Mouse (Mus musculus) embryonic fibroblast, embryonic 13.5 days (primary cell): Measurements from ENCODE around the gene Adamts14. TPM values are rescaled to one million over a fixed set of nuclear protein-coding genes. Genes with fewer than 3 reads are reported as not detected.
A peak's percentile ranks its signal among the peaks of the same experiment; 100 is the strongest.

Source experiments
- H3K27ac ChIP-seq: 2 replicates; pipeline ENCODE4 v1.5.1; 2012; ENCODE audit warnings: low read length, control low read depth, inconsistent platforms; ENCODE audit not compliant: insufficient read depth
- H3K4me1 ChIP-seq: 2 replicates; pipeline ENCODE4 v1.6.1; 2011; ENCODE audit warnings: low read length; ENCODE audit not compliant: control insufficient read depth, insufficient read depth
- H3K4me3 ChIP-seq: 2 replicates; pipeline ENCODE4 v1.5.1; 2011; ENCODE audit warnings: mild to moderate bottlenecking, control low read depth, low read length; ENCODE audit not compliant: insufficient read depth
- CTCF ChIP-seq: IDR thresholded peaks from 2 replicates; pipeline ENCODE4 v1.5.1; 2011; ENCODE audit warnings: mild to moderate bottlenecking, control low read depth, low read length, moderate library complexity, borderline replicate concordance; ENCODE audit not compliant: insufficient read depth
- POLR2A ChIP-seq: IDR thresholded peaks from 2 replicates; pipeline ENCODE4 v1.6.1; 2011; ENCODE audit warnings: low read depth, mild to moderate bottlenecking, control low read depth, low read length, moderate library complexity
- polyA plus RNA-seq: library from polyadenylated mRNA; stranded (reverse); fragments of >200 nt; gene quantifications from 2 replicates; pipeline ENCODE4 v1.2.4, GENCODE M21; 2011; ENCODE audit warnings: low read depth; ENCODE audit not compliant: missing spikeins, insufficient read length

The Adamts14 gene
- polyA plus RNA-seq, 1 experiment, result 8.1 TPM

DNA sequence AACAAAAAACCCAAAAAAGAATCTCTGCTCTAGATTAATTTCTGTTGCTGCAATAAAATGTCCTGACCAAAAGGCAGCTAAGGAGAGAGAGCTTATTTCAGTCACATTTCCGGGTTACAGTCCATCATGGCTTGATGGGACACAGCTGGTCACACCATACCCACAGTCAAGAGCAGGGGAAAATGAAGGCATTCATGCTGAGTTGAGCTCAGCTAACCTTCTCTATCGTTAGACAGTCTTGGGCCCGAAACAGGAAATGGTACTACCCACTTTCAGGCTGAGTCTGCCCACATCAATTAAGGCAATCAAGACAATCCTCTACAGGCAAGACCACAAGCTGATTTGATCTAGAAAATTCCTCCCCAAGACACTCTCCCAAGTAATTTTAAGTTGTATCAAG is 27.8 kb upstream of the Adamts14 start:
- TF ChIP-seq CTCF, result no peak
- TF ChIP-seq POLR2A, result no peak
- no peaks in the 10 kb centered on the region for H3K4me1 ChIP-seq
- no peak overlapping the region for H3K27ac ChIP-seq
- no peak overlapping the region for H3K4me3 ChIP-seq

GRCm38 (mm10) chr10:61297477-61297876 is 24.2 kb upstream of the Adamts14 start, which contains the start of gene Prf1:
TSS of gene Prf1 (plus strand) at chr10:61297833.
- no peak within 1 kb of the TSS for H3K27ac ChIP-seq
- H3K4me3 ChIP-seq, result no peak within 1 kb of the TSS
- TF ChIP-seq CTCF, result no peak
- no peak for TF ChIP-seq POLR2A
- peaks cover 2% of the 10 kb centered on the region; the same call in 1 of the 2 replicates for H3K4me1 ChIP-seq

DNA sequence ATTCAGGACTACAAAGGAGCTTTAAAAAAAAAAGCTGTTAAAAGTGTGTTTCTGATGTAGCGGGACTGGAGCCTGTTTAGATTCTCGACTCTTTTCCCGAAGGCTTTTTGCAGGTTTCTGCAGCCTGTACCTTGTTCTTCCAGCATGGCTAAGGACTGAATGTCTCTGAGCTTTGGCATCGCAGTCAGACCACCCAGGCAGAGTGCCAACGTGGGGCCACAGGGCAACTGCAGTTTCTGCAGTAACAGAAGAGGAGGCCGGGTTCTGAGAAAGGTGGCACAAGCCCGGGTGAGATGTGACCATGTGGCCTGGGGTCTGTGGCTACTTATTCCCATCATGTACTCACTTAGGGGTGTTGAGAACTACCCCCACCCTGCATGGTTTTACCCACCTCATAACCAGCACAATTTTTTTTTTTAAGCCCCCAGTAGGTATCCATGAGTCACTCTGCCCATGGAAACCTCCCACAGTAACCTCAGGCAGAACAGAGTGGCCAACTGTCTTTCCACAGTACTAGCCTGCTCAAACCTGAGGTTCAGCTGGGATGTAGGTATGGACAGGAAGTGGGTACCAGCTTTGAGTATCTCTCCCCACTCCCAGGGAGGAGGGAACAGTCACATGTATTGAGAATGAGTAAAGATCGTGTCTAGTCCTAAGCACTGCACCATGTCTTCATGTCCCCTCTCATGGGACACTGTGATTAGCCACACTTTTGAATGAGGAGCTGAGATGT is 23.6 kb upstream of the Adamts14 start:
- peaks cover 2% of the 10 kb centered on the region; the same call in 1 of the 2 replicates for H3K4me1 ChIP-seq
- TF ChIP-seq POLR2A (no peak), CTCF (no peak)
- H3K27ac ChIP-seq, result no peak overlapping the region
- no peak overlapping the region for H3K4me3 ChIP-seq

GRCm38 (mm10) chr10:61294242-61294641 is 21.0 kb upstream of the Adamts14 start:
- Histone ChIP-seq H3K27ac (no peak overlapping the region), H3K4me3 (no peak overlapping the region), H3K4me1 (peaks cover 2% of the 10 kb centered on the region; the same call in 1 of the 2 replicates)
- TF ChIP-seq POLR2A, result 0 out of 2 replicates have a peak, but pooled peaks have one; percentile 12
- TF ChIP-seq CTCF, result no peak

GRCm38 (mm10) chr10:61290479-61290878 is 17.2 kb upstream of the Adamts14 start:
- Histone ChIP-seq H3K27ac (no peak overlapping the region), H3K4me3 (no peak overlapping the region), H3K4me1 (peaks cover 8% of the 10 kb centered on the region; the same call in 1 of the 2 replicates)
- TF ChIP-seq POLR2A (no peak), CTCF (no peak)

DNA sequence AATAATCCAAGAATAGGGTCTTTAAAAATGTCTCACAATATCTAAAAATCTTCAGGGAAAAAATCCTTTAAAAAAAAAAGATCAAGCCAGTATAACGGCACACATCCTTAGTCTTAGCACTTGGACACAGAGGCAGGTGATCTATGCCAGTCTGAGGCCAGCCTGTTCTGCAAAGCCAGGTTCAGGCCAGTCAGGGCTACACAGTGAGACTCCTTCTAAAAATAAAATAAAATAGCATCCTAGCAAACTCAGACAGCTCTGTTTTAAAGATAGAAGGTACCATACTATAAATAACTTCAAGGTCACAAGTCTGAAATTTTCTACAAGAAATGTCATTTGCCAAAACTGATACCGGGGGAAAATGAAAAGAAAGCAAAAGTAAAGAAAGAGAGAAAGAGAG is 16.8 kb upstream of the Adamts14 start:
- Histone ChIP-seq H3K27ac (no peak overlapping the region), H3K4me1 (peaks cover 8% of the 10 kb centered on the region), H3K4me3 (no peak overlapping the region)
- TF ChIP-seq CTCF, result no peak
- no peak for TF ChIP-seq POLR2A

DNA sequence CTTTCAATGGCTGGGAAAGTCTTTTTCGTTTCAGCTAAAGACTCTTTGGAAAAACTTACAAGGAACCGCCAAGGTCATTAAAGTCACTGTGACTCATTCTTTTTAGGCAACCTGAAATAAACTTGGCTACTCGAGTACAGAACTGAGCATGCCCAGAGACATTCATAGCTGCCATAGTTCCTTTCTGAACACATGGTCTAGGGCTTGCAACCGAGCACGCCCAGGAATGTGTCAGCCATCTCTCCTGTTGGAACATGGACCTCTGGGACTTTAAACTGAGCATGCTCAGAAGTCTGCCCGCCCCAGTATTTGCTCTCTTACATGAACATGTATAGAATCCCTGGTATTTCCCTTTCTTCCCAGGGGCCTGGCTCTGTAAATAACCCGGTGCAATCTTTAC is 13.0 kb upstream of the Adamts14 start:
- TF ChIP-seq CTCF, result no peak
- TF ChIP-seq POLR2A, result no peak
- Histone ChIP-seq H3K4me3 (no peak overlapping the region), H3K27ac (peak overlapping the region; percentile 93), H3K4me1 (peaks cover 12% of the 10 kb centered on the region)

DNA sequence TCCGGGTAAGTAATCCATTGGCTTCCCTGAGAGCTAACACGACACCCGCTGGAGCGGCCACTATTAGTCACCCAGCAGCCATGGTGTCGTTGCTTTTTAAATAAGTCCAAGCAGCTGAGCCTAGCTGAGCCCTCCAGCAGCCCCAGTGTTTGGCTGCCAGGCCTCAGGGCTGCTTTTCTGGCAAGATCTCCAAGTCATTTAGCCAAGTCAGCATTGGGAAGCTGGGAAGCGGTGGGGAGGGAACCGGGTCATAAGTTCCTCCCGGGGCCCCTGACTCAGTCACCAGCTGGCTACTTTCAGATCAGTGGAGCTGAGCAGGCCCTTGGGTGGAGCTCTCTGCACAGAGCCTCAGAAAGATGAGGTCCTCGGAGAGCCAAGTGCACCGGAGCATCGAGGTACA is 12.0 kb upstream of the Adamts14 start:
- Histone ChIP-seq H3K4me3 (no peak overlapping the region), H3K4me1 (peaks cover 14% of the 10 kb centered on the region), H3K27ac (peak overlapping the region; percentile 93)
- TF ChIP-seq CTCF, result no peak
- no peak for TF ChIP-seq POLR2A

DNA sequence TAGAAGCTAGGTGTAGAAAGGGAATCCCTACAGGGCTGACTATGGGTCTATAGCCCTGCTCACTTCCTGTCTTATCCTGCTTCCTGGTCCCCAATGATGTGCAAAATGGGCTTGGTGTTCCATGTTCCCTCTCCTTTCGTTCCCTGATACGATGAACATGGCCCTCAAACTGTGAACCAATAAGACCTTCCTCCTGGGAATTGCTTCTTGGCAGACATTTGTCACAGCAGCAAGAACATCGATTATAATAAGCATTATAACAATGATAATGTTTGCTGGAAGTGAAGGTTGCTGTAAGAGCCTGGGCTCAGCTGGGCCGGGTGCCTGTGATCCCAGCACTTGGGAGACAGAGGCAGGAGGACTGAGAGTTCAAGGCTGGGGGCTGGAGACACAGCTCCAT is 11.1 kb upstream of the Adamts14 start:
- TF ChIP-seq CTCF (no peak), POLR2A (no peak)
- Histone ChIP-seq H3K4me1 (peaks cover 14% of the 10 kb centered on the region), H3K4me3 (no peak overlapping the region), H3K27ac (no peak overlapping the region)

- no peak overlapping the region for H3K4me3 ChIP-seq
- no peak overlapping the region for H3K27ac ChIP-seq
- TF ChIP-seq POLR2A (no peak), CTCF (no peak)
- peaks cover 20% of the 10 kb centered on the region for H3K4me1 ChIP-seq
Measured at GRCm38 (mm10) chr10:61281115-61281514, 7.9 kb upstream of the Adamts14 start.
